Mouse (Mus musculus) c-Kit-negative CD71-positive TER-119-positive erythroid progenitor cells, embryonic 14.5 days (primary cell): ENCODE measurements around the gene Stk36.

Experiments
- DNase-seq: peaks from one replicate; pipeline ENCODE4 v3.0.0-alpha.2; 2013; ENCODE audit warnings: low read depth, low spot score

The Stk36 gene

GRCm38 (mm10) chr1:74601267-74601962 is at the start of gene Stk36, which contains the start of gene Rnf25:
Gene Stk36, plus strand, starts transcription at chr1:74601445.
Gene Rnf25, minus strand, starts transcription at chr1:74601397.
- DNase-seq = peak; percentile 75

- DNase-seq = no peak
These were observed 42.2 kb upstream of the Stk36 start for GRCm38 (mm10) chr1:74559061-74559460.

GRCm38 (mm10) chr1:74565834-74566233 is 35.4 kb upstream of the Stk36 start:
- DNase-seq = no peak

- DNase-seq = no peak
These were observed 31.2 kb upstream of the Stk36 start for GRCm38 (mm10) chr1:74569739-74570719.

- no peak for DNase-seq
These were observed 18.6 kb upstream of the Stk36 start for GRCm38 (mm10) chr1:74582621-74583020.

GRCm38 (mm10) chr1:74584616-74585398 is 16.4 kb upstream of the Stk36 start:
- DNase-seq = no peak

- DNase-seq = peak; percentile 69
These were observed 13.9 kb upstream of the Stk36 start for GRCm38 (mm10) chr1:74587233-74587772.

GRCm38 (mm10) chr1:74587773-74588445 is 13.3 kb upstream of the Stk36 start, which contains the start of the genes Zfp142 and Bcs1l:
Gene Zfp142, minus strand, starts transcription at chr1:74588246.
Gene Bcs1l, plus strand, starts transcription at chr1:74588289.
- DNase-seq = peak; percentile 94

GRCm38 (mm10) chr1:74594434-74594833 is 6.8 kb upstream of the Stk36 start:
- no peak for DNase-seq

GRCm38 (mm10) chr1:74600501-74601266 is 561 bp upstream of the Stk36 start:
- DNase-seq = no peak

- no peak for DNase-seq
These were observed 22.9 kb downstream of the Stk36 start for GRCm38 (mm10) chr1:74624183-74624582.

GRCm38 (mm10) chr1:74626076-74626475 is 24.8 kb downstream of the Stk36 start:
- no peak for DNase-seq

GRCm38 (mm10) chr1:74628001-74628400 is 26.8 kb downstream of the Stk36 start:
- DNase-seq = no peak

GRCm38 (mm10) chr1:74632734-74633133 is 31.5 kb downstream of the Stk36 start:
- no peak for DNase-seq

- DNase-seq = no peak
These were observed 42.3 kb downstream of the Stk36 start for GRCm38 (mm10) chr1:74643524-74643923.

- no peak for DNase-seq
These were observed 42.7 kb downstream of the Stk36 start for GRCm38 (mm10) chr1:74643926-74644325.

- DNase-seq = peak; percentile 71
These were observed 60.4 kb downstream of the Stk36 start, which contains the start of gene Ttll4 for GRCm38 (mm10) chr1:74661448-74662195. Gene Ttll4, plus strand, starts transcription at chr1:74661745.

GRCm38 (mm10) chr1:74662253-74662865 is 61.1 kb downstream of the Stk36 start:
- no peak for DNase-seq

- DNase-seq = no peak
These were observed 63.9 kb downstream of the Stk36 start for GRCm38 (mm10) chr1:74665153-74665552.
